Mouse (Mus musculus) E14TG2a.4 (cell line): ENCODE measurements at regions not wholly inside any gene's neighbourhood (a gene's known extent, or its start where the extent isn't known, plus 50 kb on each side); places are given as distances from the start of the nearest gene placed in this dataset.
A peak's percentile ranks its signal among the peaks of the same experiment; 100 is the strongest.

ENCODE experiments used
- H3K27me3 ChIP-seq: 2 replicates; pipeline ENCODE4 v1.6.1; 2014; ENCODE audit warnings: low read length, control low read depth; ENCODE audit not compliant: insufficient read depth
- H3K36me3 ChIP-seq: 2 replicates; pipeline ENCODE4 v1.6.1; 2014; ENCODE audit warnings: low read length, control low read depth; ENCODE audit not compliant: insufficient read depth
- H3K4me1 ChIP-seq: replicated peaks from 2 replicates; pipeline ENCODE4 v1.6.1; 2014; ENCODE audit warnings: low read depth, low read length, control low read depth
- H3K4me3 ChIP-seq: replicated peaks from 2 replicates; pipeline ENCODE4 v1.5.1; 2014; ENCODE audit warnings: mild to moderate bottlenecking, low read length
- H3K9me3 ChIP-seq: 2 replicates; pipeline ENCODE4 v1.6.1; 2014; ENCODE audit warnings: low read length, control low read depth
- CTCF ChIP-seq: conservative IDR thresholded peaks from 2 replicates; pipeline ENCODE4 v1.5.1; 2014; ENCODE audit warnings: low read length
- NANOG ChIP-seq: IDR thresholded peaks from 2 replicates; pipeline ENCODE4 v1.6.1; 2014; ENCODE audit warnings: borderline replicate concordance, low read length, mixed read lengths
- POU5F1 ChIP-seq: IDR thresholded peaks from 2 replicates; pipeline ENCODE4 v1.6.1; 2014; ENCODE audit warnings: low read length, borderline replicate concordance

DNA sequence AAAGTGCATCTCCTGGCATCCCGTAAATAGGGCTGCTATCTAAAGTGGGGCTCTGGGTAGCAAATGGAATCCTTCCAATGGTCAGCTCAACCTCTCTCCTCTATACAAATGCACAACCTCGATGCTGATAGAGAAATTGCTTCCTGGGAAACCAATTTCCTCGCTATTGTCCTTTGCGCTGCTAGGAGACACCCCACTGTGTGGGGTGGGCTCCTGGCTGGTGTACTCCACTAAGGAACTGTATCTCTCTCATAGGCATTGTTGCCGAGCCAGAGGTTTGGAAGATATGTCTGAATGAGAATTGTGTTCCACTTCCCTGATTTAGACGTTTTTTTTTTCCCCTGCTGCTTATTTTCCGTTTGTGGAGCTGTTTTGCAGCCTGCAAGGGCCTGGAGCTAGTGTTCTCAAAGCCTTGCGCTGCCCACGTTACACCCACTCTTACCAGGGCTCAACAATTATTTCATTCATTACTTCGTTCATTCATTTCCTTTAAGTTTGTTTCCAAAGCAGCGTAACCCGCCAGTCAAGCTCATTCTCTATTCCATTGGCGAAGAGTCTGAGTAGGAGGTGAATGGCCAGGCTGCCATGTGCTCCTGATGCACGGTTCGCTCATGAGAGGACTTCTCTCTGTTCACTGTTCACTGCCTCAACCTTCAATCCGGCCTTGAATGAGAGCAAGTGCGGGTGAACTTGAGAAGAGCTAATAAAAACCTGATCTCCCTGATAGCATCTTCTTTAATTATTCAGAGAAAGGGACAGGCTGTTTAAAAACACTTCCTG is 76.5 kb upstream of the Barx2 start:
- Histone ChIP-seq H3K27me3 (peaks cover 14% of the 10 kb centered on the region), H3K4me3 (peak overlapping the region; percentile 21; the same call in 1 of the 2 replicates), H3K36me3 (no peaks in the 10 kb centered on the region), H3K9me3 (no peaks in the 10 kb centered on the region), H3K4me1 (peaks cover 71% of the 10 kb centered on the region)
- TF ChIP-seq POU5F1 = no peak
- TF ChIP-seq NANOG = peak; percentile 40; the same call in 1 of the 2 replicates
- TF ChIP-seq CTCF = no peak

DNA sequence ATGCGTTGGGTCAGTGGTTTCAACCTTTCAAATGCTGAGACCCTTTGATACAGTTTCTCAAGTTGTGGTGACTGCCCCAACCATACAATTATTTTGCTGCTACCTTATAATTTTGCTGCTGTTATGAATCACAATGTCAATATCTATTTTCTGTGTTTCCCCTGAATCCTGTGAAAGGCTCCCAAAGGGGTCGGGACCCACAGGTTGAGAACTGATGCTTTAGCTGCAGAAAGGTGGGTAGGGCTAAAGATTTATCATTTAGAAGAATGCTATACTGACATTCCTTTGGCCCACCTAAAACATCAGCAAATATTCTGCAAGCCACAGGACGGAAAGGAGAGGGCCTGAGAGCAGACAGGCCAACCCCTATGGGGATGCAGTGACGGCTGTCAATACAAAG is 77.2 kb upstream of the Barx2 start:
- Histone ChIP-seq H3K4me3 (no peak overlapping the region), H3K36me3 (no peaks in the 10 kb centered on the region), H3K27me3 (peaks cover 8% of the 10 kb centered on the region), H3K9me3 (no peaks in the 10 kb centered on the region), H3K4me1 (peaks cover 78% of the 10 kb centered on the region)
- TF ChIP-seq CTCF = no peak
- TF ChIP-seq POU5F1 = no peak

DNA sequence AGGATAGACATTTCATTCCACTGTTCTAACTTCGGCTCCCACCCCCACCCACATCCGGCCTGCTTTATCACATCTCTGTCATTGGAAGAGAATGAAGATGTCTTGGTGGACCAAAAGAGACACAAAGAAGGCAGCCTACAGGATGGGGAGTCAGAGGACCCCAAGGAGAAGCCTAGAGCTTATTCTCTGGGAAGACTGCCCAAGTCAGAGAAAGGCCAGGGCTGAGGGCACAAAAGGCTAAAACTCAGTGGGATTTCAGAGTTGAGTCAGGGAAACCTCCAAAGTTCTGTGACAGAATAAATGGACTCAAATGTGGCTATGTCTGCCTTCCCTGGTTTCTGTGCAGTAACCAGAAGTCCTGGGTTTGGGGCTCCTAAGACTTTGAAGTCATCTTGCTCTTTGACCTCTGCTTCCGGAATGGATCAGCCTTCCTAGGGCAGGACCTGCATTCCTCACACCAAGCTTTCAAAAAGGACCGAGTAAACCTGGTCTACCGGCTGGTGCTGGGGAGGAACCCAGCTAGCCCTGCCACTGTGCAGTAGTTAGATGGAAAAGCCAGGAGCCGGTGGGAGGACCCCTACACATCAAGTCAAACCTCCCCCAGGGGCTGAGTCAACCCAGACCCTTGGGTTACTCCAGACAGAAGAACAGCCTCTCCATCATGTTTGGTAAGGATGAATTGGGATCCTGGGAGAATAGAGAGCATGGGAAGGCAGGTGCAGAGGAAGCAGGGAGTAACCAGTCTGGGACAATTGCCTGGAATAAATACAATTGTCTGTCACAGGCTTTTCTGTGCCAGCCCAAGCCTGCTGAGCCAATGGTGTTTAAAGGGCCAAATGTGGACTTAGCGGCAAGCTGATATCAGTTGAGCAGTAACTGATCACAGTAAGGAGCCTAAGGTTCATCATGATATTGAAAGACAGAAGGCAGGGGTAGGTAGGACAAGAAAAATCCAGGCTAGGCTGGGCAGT is 80.7 kb upstream of the Barx2 start:
- peaks cover 91% of the 10 kb centered on the region for H3K4me1 ChIP-seq
- TF ChIP-seq CTCF (no peak), NANOG (no peak), POU5F1 (no peak)
- peaks cover 22% of the 10 kb centered on the region for H3K27me3 ChIP-seq
- H3K4me3 ChIP-seq = no peak overlapping the region
- no peaks in the 10 kb centered on the region for H3K36me3 ChIP-seq
- H3K9me3 ChIP-seq = no peaks in the 10 kb centered on the region

DNA sequence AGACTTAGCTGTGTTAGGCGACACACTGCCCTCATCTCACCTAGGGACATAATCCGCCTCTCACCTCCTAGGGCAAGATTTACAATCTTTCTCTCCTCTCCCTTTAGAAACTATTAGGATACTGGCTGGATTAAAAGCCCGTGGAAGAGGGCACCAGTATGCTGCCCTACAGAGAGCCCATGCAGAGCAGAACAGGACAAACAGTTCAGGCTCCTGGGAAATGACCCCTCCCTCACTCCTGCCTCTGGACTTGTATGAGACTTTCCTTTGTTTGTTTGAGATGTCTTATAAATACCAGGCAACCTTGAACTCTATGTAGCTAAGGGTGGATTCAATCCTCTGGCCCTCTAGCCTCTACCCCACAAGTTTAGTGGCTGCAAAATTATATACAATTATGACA is 81.8 kb upstream of the Barx2 start:
- no peaks in the 10 kb centered on the region for H3K9me3 ChIP-seq
- peaks cover 27% of the 10 kb centered on the region for H3K27me3 ChIP-seq
- TF ChIP-seq NANOG (no peak), POU5F1 (no peak), CTCF (no peak)
- no peak overlapping the region for H3K4me3 ChIP-seq
- peaks cover 81% of the 10 kb centered on the region for H3K4me1 ChIP-seq
- no peaks in the 10 kb centered on the region for H3K36me3 ChIP-seq

DNA sequence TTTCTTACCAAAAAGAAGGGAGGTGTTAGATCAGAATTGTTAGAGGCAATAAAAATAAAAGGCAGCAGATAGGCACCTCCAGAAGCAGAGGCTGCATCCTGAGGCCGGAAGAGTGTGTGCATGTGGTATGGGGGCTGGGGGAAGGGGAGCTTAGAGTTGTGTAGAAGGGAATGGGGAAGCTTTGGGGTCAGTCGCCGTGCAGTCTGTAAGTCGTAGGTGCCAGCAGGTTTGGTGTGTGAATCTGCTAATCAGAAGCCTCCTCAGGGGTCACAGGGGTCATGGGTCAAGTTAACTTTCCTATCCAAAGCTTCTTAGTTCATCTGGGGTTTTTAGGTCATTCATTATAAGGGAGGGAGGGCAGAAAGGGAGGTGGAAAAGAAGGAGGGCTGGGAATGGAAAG is 82.4 kb upstream of the Barx2 start:
- H3K4me1 ChIP-seq = peaks cover 75% of the 10 kb centered on the region
- TF ChIP-seq POU5F1 (no peak), NANOG (no peak), CTCF (no peak)
- no peaks in the 10 kb centered on the region for H3K9me3 ChIP-seq
- peaks cover 27% of the 10 kb centered on the region for H3K27me3 ChIP-seq
- no peak overlapping the region for H3K4me3 ChIP-seq
- no peaks in the 10 kb centered on the region for H3K36me3 ChIP-seq

DNA sequence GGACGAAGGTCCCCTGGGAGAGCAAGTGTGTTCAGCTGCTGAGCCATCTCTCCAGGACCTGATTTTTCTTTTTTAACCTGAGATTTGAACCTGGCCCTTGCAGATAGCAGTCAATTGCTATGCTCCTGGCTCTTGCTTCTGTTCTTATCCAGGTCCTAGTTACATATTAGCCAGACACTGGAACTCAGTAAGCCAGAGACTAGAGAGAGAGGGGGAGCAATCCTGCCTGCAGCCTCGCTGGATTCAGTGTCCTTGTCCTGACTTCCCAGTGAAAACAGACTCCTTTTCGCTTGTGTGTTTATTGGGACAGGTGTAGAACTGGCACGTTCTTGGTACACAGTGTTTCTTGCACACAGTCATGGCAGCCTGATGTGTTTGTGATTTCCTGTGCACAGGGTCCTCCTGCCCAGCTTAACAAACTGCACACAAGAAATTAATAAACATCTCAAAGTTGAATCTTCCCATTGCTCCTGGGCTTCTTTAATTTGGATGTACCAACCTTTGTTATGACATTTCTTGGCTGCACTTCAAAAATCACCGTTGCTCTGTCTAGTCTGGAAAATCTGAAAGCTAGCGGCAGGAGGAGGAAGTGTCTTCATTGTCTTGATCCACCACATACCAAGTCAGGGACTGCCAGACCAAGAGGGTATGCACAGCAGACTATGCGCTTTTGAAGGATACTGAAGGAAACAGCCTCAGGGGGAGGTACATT is 83.4 kb upstream of the Barx2 start:
- Histone ChIP-seq H3K36me3 (no peaks in the 10 kb centered on the region), H3K4me3 (no peak overlapping the region), H3K9me3 (no peaks in the 10 kb centered on the region), H3K4me1 (peaks cover 70% of the 10 kb centered on the region), H3K27me3 (peaks cover 32% of the 10 kb centered on the region)
- TF ChIP-seq NANOG = no peak
- TF ChIP-seq CTCF = no peak

DNA sequence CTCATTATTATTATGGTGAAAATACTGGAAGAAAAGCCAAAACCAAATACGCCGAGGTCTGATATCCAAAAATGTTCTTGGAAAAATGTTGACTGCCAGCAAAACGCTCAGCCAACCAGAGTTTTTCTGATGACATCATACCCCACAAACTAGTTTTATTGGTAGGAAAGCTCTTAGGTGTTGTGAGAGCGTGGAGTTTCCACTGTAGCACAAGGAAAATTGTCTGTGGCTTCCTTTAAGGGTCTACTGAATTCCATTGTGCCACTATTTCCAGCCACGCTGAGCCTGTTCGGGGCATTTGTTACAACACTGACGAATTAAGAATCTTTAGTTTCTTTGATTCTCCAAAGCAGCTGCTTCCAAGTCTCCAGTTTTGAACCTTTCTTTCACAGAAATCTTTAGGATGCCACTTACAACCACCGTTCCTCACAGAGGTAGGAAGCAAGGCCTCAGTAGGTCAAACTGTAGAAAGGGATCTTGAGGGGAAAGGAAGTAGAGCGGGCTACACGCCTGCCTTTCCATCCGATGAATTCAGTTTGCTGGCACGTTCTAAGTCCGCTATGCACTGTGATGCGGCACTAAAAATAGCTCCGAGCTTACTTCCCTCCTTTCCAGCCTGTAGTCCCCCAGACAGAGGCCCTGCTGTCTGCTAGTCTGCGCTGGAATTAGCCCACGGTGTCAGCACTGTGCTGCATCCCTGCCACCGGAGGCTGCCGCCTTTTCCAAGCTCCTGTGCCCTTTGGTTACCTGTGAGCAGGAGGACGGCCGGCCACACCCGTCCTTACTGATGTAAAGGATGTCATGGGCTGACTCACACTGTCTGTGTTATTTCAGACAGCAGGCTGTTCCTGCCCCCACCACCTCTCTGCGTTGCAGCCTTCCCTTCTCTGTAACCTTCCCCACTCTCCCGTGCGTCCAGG is 84.2 kb upstream of the Barx2 start:
- Histone ChIP-seq H3K27me3 (peaks cover 32% of the 10 kb centered on the region), H3K4me1 (peaks cover 74% of the 10 kb centered on the region), H3K36me3 (no peaks in the 10 kb centered on the region), H3K9me3 (no peaks in the 10 kb centered on the region), H3K4me3 (peak overlapping the region; percentile 20)
- TF ChIP-seq CTCF (no peak), NANOG (no peak), POU5F1 (no peak)
